Mouse (Mus musculus) layer of hippocampus, postnatal 14 days (tissue): ENCODE measurements at regions not wholly inside any gene's neighbourhood (a gene's known extent, or its start where the extent isn't known, plus 50 kb on each side); places are given as distances from the start of the nearest gene placed in this dataset.

ENCODE experiments used
- DNase-seq, 2 experiments: peaks; one replicate each; pipeline ENCODE4 v3.0.0; 2021 to 2022; ENCODE audit warnings: low spot score in 2 of 2, mixed read lengths in 1 of 2

DNA sequence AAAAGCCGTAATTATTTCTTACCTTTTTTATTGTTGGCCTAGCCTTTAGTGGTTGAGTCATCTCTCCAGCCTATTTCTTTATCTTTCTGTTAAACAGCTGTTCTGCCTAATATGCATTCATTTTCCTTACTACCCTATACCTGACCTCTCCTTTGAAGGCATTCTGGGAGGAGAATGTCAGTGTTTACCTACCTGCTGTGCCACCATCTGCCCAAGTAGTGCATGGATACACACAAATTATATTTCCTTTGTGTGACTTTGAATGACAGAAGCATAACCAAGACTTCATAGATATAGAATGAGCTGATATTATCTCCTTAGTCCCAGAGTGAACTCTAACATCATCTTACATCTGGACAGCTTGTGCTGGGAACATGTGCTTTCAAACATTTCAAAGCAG, 293.5 kb upstream of the Tom1l1 start:
- no peak for DNase-seq

DNA sequence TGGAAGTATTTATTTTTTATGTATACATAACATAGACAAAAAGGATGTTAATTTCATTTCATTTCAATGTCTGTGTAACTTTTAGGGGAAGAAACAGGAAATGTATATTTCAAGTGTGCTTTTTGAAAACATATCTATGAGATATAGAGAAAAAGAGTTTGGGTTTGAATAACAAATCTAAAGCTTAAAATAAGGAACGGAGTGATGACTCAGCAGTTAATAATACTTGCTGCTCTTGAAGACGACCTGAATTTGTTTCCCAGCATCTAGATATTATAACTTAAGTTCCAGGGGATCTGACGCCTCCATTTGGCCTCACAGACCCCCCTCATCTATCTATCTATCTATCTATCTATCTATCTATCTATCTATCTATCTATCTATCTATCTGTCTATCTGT, 290.1 kb upstream of the Tom1l1 start:
- DNase-seq: no peak

DNA sequence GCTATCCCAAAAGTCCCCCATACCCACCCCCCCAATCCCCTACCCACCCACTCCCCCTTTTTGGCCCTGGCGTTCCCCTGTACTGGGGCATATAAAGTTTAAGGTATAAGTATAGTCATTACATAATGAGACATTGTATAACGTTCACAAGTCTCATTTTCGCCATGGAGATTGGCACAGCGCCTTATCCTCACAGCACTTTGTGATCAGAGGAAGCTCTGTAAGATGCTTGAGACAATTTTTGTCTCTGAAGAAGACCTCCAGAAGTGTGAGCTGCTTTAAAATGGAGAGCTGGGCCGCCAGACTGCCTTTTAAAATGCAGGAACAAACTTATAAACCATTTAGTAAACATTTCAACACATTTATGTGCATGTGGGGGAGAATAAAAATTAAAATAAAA, 252.9 kb upstream of the Tom1l1 start:
- DNase-seq: no peak

DNA sequence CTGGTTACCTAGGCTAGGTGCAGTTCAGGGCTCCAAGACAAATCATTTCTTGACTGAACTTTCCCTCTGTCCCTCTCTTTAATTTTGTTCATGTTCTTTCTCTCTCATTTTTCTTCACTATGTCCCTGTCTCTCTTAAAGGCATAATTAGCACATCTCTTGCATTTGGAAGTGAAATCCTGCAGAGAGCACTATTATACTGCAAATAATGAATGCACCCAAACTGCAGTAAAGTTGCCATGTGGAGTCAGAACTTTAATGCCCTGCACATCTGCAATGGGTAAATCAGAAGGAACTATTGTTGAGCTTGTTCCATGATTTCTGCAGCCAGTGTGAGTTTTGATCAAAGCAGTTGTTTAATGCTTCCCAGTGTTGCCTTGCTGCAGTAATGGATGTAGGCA, 237.6 kb upstream of the Tom1l1 start:
- DNase-seq: no peak

DNA sequence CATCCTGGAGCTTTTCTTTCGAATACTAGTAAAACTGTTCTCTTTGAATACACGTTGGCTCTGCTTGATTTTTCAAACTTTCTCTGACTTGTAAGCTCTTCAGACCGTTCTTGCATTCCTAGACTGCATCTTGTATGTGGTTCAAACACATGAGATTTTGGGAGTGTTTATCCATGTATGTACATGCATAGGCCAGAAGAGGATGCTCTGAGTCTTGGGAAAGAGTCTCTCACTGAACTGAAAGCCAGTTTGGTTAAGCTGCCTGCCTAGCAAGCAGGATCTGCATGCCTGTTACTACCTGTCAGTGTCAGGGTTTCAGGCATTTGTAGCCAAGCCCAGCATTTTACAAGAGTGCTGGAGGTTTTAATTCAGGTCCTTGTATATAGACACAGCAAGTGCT, 229.6 kb upstream of the Tom1l1 start:
- no peak for DNase-seq

DNA sequence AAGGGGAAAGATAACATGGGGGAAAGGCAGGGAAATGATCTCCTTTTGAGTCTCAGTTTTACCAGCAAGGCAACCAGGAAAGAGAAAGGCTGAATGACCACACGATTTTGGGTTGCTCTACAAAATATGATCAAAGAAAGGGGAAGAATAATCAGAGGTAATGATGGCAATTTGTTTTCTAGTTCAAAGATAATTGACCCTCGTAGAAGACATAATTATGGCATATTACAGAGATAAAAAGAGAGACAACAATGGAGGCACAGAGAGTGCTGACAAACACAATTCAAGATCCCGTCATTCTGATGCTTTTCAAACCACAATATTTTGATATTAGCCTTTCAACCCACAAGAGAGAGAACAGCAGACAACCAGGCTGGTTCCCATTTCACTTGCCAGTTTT, 206.1 kb upstream of the Tom1l1 start:
- no peak for DNase-seq

DNA sequence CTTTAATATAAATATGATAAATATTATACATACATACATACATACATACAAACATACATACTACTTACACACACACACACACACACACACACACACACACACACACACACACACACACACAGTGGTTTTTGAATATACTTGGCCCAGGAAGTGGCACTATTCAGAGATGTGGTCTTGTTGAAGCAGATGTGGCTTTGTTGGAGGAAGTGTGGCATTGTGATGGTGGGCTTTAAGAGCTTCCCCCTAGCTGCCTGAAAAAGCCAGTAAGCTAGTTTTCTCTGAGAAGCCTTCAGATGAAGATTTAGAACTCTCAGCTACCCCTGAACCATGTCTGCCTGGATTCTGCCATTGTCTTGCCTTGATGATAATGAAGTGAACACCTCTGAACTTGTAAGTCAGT, 185.0 kb upstream of the Tom1l1 start:
- DNase-seq: no peak

DNA sequence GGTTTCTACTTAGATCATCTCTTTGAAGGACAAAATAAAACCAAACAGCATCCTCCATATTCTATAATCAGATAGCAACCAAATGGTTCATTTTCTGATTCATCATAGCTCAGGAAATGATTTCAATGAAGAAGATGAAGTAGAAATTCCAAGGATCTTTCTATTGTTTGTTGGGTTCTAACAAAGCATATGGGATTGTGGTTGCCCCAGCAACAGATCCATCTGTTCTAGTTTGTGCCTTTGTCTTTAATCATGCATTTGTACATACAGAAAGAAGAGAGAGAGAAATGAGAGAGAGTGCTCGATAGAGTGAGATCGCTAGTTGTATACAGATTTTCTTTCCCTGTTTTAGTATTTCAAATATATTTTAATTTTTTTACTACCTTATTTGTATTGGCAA, 183.5 kb upstream of the Tom1l1 start:
- DNase-seq: peak in 1 of 2 experiments; percentile 36

DNA sequence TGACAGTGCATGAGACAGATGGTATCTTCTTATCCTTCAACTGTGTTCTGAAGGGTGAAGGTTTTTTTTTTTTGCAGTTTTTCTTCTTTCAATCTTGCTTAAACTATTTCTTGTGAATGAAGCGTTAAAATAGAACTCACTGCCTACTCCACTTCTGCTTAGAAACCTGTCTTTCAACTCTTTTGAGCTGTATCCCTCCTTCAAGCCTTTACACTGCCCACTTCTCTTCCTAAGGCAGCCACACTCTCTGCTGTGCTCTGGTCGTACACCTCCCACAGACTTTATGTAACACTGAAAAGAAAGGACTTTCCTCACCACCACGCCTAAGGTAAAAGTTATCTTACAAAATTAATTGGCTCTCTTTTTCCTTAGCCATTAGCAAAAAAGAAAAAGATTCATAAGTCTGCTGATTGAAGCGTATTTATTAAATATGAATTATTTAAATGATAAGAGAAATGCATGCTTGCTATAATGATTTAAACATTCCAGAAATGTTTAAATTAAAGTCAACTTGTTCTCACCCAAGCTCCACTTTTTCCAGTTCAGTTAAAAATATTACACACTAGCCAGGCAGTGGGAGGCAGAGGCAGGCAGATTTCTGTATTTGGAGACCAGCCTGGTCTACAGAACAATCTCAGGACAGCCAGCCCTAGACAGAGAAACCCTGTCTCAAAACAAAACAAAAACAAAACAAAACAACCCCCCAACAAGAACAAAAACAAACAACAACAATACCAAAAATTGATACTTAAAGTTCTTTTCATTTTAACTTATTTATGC, 176.0 kb upstream of the Tom1l1 start:
- DNase-seq: peak in 1 of 2 experiments; percentile 7

DNA sequence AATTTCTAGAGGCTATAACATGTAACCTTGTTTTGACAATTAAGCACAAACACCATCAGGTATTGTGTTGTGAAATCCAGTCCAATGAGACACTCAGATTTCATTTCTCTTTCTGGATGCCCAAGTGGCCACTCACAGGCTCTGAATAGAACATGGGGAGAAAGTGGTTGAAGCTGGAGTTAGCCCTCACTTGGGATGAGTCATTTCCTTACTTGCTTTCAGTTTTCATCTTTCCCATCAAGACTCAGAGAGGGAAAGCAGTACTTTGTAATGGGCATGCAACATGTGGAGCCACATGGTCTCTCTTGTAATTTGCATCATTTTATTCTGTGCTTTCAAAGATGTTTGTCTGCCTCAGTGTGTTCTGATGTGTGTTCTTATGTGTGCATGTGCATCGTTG, 167.6 kb upstream of the Tom1l1 start:
- no peak for DNase-seq

DNA sequence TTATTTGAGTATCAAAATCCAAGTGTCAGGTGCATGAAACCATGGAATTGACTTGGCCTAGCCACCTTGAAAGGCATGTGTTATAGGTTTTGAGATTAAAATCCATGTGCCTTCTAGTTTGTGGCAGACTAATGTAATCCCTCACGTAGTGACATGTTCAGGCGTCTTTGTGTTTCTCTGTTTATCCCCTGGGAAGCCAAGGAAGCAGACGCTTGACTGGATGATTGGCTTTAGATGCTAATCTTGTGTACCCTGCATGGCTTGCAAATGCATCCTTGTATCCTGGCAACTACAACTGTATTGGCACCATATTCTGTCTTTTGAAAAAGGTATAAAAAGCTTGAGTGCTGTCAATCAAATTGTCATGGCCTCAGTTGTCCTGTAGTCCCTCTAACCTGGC, 167.2 kb upstream of the Tom1l1 start:
- no peak for DNase-seq

DNA sequence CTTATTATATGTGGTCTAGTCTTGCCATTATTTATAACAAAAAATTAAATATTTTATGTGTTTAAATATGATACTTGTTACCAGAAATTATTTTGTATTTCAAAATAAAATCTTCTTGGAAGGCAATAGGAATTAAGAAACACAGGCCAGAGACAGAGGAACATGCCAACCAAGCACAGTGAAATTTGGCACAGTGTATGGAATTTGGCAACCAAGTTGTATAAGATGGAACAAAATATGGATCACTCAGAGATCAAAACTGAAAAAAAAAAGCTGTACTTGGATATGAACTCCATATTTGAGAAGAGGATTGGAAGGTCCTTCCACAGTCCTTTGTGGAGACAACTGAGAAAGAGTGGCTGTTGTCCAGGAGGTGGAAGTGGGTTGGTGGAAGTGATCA, 163.1 kb upstream of the Tom1l1 start:
- no peak for DNase-seq

DNA sequence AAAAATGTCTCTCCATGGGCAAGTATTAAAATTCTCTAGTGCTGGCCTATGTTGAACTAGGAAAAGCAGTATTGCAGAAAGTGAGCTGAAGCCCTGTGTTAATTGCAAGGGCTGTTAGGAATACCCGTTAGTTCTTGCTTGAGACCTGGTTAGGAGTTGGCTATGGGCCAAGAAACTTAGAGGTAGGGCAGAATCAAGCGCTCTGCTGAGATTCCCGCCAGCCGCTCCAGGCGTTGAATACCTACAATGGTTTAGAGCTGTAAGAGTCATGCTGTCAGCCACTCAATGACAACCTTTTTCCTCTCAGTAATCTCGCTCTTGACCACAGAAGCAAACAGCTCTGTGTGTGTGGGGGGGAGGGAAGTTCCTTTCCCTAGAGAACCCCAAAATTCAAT, 156.8 kb upstream of the Tom1l1 start:
- no peak for DNase-seq

DNA sequence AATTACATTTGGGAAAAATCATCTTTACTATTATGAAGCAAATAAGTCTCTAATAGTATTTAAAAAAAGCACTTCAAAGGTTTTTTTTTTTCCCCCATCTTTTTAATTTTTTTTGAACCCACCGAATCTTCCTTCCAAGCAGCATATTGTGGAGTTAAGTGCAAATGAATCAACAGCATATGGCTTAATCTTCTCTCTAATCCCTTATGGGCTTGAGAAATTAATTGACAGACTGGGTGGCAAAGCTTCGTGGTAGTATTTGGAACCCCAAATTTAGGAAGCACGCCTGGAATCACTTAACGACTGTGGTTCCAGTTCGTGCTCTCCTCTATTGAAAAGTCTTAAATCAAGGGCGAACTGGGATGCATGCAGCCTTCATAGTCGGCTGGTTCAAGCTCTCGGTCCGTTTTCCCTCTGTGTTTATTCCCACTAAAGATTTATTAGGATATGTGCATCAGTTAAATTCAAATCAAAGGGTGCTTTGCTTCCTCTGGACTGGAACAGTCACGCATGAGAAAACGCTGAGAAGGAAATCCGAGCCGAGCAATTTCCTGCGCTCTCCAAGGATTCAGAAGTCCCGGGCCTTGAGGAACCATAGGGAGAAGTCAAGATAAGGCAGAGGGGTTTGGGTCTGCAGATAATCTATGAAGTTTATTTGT, 156.2 kb upstream of the Tom1l1 start:
- DNase-seq: peak in 1 of 2 experiments; percentile 10

DNA sequence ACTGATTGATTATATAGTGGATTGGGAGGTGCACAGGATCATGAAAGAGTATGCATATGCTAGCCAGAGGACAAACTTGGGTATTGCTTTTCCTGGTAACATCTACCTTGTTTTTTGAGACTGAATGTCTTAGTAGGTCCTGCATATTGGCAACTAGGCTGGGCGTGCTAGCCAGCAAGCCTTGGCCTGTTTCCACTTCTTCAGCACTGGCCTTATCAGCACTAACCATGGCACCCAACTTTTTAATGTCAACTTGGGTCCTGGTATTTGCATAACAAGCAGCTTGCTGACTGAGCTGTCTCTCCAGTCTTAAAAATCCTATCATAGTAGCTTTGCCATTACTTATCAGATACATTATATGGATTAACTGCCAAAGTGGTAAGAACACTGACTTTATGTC, 150.0 kb upstream of the Tom1l1 start:
- no peak for DNase-seq

DNA sequence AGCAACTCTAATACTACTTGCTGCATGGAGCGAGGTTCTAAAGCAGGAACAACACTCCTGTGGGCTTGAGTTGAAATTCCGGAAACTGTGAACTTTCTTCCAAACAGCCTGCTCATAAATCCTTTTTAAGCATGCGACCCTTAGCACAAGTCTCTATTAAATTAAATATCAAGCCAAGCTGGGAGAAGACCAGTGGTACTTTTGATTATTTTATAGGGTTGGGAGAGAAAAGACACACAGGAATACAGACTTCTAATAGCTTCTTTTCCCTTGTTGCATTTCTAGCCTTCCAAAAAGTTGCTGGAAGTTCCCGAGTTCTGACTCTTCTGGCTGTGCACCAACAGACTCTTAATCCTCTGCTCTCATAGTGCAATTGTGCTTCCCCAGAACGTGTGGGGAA, 136.6 kb upstream of the Tom1l1 start:
- DNase-seq: no peak

DNA sequence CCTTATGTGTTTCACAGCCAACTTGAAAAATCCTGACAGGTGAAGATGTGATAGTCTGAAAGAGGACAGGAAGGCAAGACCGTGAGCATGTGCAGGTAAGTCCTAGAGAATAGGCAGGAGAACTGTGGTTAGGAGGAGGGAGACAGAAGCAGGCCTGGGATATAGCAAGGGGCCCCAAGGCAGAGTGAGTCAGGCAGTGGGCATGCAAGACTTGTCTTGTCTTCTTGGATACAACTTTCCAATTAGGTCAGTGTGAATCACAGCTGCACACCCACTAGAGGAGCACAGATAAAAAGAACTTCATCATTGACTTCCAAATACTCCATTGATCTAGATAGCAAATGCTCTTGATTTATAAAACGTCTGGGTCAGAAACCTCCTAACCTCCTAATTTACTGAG, 128.6 kb upstream of the Tom1l1 start:
- DNase-seq: no peak

DNA sequence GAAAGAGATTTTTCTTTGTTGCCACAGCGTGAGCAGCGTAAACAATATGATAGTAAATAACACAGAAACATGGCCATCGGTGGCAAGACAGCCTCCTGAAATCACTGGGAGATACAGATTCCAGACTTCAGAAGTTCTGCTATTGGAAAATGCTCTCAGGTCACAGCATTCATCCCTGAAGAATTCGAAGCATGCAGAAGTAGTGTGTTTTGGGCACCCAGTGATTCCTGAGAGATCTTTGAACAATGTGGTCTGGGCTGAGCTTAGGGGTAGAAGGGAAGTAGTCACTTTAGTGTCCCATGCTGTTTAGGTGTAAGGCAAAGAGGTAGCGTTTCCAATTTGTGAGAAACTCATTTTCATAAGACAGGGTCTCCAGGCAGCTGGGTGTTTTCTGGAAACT, 126.3 kb upstream of the Tom1l1 start:
- DNase-seq: no peak

DNA sequence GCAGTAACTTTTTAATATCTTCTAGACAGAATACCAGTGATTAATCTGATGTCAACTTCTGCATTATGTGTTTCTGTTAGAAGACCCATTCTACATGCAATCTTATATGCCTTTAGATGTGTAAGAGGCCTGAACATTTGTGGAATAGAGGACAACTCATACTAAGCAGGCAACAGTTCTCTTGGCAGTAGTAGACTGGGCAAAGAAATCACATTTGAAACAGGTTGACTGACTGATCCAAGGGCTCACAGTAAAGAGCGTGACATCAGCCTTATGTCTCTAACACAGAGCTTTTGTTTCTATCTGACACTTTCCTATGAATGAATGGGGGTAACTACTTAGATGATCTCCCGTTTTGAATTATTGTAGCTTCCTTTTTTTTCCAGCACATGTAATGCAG, 124.8 kb upstream of the Tom1l1 start:
- no peak for DNase-seq

DNA sequence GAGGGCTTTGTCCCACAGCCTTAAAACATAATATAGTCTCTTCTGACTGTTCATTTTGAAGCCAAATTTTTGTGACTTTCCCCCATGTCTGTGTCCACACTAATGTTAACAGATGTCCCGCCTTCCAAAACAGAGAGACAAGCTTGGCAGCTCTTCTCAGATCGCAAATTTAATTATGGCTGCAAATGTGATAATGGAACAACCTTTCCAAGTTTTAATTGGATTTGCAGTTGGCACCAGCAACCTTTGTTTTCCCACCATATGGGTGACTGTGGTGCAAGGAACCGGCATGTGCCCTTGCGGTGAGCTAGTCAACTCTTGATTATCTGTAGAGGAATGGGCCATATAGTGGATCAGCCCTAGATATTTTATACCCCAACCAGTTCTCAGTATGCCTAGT, 124.4 kb upstream of the Tom1l1 start:
- DNase-seq: peak; percentile 56 to 78

DNA sequence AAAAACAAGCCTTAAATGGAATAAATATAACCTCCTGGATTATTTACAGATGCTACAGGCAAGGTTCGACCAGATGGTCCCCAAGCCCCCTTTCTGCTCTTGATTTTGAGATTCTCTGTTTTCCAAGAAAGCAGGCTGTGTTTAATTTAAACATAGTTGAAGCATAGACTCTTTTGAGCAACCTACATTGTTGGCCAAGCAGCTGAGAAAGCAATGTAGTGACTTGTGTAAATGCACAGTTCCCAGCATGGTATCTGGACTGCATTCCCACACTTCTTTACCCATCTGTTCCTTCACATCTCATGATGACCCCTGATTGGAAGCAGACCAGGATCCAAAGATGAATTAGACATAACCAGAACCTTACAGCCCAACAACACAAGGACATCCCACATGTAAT, 120.3 kb upstream of the Tom1l1 start:
- DNase-seq: no peak

DNA sequence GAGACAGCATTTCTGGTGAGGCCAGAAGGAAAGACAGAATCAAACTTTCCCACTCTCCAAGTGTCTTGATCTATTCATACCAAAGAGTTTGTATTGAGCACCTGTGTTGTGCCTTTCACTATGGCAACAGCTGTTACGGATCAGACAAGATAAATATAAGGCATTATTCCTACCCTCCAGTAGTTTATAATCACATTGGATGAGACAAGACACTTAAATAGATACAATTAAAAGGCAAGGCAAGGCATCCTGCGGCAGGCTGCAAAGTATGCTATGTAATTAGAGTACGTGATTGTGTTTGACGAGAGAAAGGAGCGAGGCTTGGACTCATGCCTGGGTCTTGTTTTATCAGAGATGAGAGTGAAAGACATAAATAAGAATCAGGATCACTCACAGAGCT, 119.2 kb upstream of the Tom1l1 start:
- DNase-seq: no peak
